Mouse (Mus musculus) erythroid progenitor cell, adult 5-6 weeks (primary cell): ENCODE data around the gene Tpm3. TPM values are rescaled to one million over a fixed set of nuclear protein-coding genes. Genes with fewer than 3 reads are reported as not detected.
"Not testable (repeated sequence)": the region's sequence is repeated elsewhere in the genome, so short reads cannot be mapped to it uniquely, and the experiment has no call there.

ENCODE experiments used
- ATAC-seq: replicated peaks from 2 replicates; pipeline ENCODE4 v1.8.0; 2016; ENCODE audit warnings: moderate number of reproducible peaks, mild to moderate bottlenecking, moderate TSS enrichment, inconsistent platforms; ENCODE audit not compliant: poor library complexity, low FRiP score, severe bottlenecking
- total RNA-seq, 2 experiments: library from RNA; stranded (forward) in 1 of 2; stranded (reverse) in 1 of 2; fragments of 150-400 nt in 1 of 2; fragments of 186-747, 209-891 nt in 1 of 2; gene quantifications; 2 replicates each; pipeline versions ENCODE4 v1.2.3 to v1.2.4; 2015 to 2017; ENCODE audit warnings: low replicate concordance in 2 of 2

Tpm3 gene
- total RNA-seq, 2 experiments from 2014 or later: 153 to 196 TPM

GRCm38 (mm10) chr3:90083034-90083433 lies 10.6 kb downstream of the Tpm3 start:
- ATAC-seq: no peak

DNA sequence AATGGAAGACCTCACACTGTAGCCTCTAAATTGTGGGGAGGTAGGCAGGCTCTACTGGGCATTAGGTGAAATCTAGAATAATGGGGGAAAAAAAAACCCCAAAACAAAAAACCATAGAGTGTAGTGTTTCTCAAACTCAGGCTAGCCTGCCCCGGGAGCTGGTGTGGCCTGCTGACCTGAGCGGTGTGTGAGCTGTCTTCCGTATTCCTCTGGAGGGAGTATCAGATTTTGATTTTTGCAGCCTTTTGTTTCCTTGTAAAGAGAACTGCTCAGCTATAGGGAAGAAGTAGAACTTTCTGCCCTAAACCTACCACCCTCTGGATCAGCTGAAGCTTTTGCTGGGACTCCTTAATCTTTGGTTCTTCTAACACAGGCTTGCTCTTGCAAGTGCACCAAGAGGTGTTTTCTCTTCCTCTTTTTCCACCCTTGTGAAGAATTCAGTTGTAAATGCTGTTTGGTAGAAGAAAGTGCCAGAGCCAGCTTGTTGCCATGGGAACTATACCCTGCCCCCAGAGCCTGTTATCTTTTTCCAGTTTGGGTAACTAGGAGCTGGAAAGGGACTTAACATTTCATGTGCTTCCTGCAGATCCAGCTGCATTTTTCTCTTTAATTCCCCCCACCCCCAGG lies 11.4 kb downstream of the Tpm3 start:
- ATAC-seq: no peak

GRCm38 (mm10) chr3:90084790-90085189 lies 12.3 kb downstream of the Tpm3 start:
- no peak for ATAC-seq

DNA sequence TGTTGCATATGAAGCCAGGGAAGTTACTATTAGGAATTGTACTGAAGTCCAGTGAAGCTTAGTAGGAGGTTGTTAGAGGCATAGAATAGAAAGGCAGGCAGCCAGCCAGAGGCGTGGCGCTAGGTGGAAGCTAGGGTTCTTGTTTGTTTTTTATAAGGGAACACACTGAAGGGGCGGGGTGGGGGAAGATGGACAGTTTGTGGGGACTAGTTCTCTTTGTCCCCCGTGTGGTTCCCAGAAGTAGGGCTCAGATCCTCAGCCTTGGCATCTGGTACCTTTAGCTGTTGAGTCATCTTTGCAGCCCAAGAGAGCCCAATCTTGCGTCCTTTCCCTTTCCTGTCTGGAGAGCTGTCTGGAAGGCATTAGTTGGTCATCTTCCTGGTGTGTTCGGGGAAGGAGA lies 12.8 kb downstream of the Tpm3 start:
- no peak for ATAC-seq

DNA sequence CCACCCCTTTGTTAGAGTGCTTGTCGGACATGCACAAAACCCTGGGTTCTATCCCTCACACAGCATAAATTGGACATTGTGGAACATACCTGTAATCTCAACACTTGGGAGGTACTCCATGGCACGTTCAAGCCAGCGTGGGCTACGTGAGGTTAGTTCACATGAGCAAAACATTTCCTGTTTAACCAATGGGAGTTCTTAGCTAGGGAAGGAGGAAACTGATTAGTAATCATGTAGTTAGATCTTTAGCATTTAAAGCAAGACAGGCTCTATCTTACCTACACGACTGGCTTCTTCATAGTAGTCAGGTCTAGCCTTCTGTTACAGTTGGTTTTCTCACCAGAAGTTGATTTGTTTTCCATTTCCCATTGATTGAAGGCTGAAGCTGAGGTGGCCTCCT lies 13.6 kb downstream of the Tpm3 start:
- no peak for ATAC-seq

DNA sequence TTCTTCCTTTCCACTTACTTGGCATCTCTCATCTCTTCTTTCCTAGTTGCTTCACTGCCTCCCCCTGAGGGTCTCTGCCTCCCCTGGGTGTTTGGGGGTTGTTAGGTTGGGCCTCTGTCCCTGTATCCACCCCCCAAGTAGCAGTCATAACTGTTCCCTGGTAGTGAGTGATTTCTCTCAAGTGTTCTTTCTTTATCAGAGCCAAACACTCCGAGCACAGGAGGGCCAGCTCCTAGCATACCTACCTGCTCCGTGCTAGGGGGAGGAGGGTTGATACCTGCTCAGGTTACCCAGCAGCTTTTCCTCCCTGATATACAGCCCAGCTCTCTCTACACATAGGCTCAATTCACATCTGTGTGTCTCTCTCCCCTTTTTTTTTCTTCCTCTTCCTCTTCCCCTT lies 16.2 kb downstream of the Tpm3 start:
- no peak for ATAC-seq

- ATAC-seq: no peak
Measured at GRCm38 (mm10) chr3:90090892-90091291, 18.4 kb downstream of the Tpm3 start.

DNA sequence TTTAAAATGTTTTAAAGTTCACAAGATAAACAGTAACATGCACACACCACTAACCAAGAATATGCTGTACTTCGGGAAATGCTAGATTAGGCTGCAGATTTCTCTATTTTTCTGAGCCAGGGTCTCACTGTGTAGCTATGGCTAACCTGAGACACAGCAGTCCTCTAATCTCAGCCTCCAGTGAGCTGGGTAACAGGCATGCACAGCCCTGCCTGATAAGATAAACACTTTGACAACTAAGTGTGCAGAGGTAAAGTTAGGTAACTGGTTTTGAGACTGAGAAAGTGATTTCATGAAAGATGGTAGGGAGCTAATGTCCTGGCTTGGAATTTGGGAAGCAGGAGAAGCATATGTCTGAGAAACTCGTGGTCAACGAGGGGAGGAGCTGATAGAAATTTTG lies 22.0 kb downstream of the Tpm3 start:
- ATAC-seq: no peak

DNA sequence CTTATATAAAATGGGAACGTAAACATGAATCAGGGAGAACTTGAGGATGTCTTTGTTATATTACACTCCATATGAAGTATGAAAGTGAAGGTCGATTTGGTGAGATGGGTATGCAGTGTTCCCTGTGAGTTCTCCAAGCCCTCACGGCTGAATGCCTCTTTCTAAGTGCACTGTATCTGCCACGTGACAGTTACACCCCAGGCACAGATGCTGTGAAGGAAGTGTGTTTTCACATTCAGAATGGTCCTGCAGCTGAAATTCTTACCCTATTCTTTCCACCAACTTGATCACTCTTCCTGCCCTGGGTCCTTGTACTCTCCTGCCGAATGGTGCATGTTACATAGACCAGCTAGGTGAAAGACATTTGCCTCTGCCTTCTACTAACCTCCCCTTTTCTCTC lies 25.5 kb downstream of the Tpm3 start:
- ATAC-seq: no peak

- ATAC-seq: no peak
Measured at GRCm38 (mm10) chr3:90101010-90101409, 28.6 kb downstream of the Tpm3 start.

- no peak for ATAC-seq
Measured at GRCm38 (mm10) chr3:90101673-90102072, 29.2 kb downstream of the Tpm3 start.

GRCm38 (mm10) chr3:90102239-90102638 lies 29.8 kb downstream of the Tpm3 start:
- no peak for ATAC-seq

GRCm38 (mm10) chr3:90103176-90103575 lies 30.7 kb downstream of the Tpm3 start:
- ATAC-seq: no peak

DNA sequence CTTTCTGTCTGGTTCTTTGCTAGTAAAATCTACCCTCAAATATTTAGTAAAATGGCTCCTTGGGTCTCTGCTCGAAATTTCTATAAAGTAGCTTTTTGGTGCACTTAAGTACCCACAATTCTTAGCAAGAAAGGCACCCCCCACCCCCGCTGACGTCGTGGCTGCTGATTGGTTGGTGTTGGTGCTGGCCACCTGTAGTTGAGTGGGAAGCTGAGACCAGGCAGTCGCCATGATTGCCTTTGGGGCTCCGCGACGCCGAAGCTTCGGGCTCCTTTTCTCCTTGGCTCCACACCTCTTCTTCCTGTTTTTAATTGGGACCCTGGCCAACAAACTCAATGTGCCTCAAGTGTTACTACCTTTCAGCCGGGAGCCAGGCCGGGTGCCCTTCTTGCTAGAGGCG lies 31.5 kb downstream of the Tpm3 start, which contains the start of gene Nup210l:
TSS of gene Nup210l (plus strand) at position 195 of the 400 bp plus-strand sequence.
- ATAC-seq: no peak

GRCm38 (mm10) chr3:90111706-90112105 lies 39.3 kb downstream of the Tpm3 start:
- ATAC-seq: no peak

GRCm38 (mm10) chr3:90114342-90114741 lies 41.9 kb downstream of the Tpm3 start:
- ATAC-seq: no peak

DNA sequence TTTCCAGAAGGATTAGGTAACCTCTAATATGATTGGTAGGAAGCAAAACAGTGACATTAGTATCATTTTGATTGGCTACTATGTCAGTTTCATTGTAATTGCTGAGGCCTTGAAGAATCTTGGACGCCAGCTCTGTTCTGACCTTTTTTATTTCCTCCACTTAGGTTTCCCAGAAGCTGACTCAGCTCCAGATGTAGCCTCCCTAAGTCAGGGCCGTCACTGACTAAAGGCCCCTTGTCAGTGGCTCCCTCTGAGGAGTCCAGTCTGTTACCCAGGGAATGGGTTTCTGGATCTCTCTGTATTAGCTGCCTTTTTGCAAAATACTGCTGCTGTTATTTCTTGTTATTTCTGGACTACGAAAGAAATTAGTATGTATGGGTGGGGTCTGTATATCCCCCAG lies 43.1 kb downstream of the Tpm3 start:
- ATAC-seq: no peak

- no peak for ATAC-seq
Measured at GRCm38 (mm10) chr3:90118132-90118790, 45.8 kb downstream of the Tpm3 start.

GRCm38 (mm10) chr3:90122036-90122435 lies 49.6 kb downstream of the Tpm3 start:
- ATAC-seq: not testable (repeated sequence)

- ATAC-seq: no peak
Measured at GRCm38 (mm10) chr3:90125710-90126109, 53.3 kb downstream of the Tpm3 start.

GRCm38 (mm10) chr3:90127881-90128280 lies 55.4 kb downstream of the Tpm3 start:
- no peak for ATAC-seq

DNA sequence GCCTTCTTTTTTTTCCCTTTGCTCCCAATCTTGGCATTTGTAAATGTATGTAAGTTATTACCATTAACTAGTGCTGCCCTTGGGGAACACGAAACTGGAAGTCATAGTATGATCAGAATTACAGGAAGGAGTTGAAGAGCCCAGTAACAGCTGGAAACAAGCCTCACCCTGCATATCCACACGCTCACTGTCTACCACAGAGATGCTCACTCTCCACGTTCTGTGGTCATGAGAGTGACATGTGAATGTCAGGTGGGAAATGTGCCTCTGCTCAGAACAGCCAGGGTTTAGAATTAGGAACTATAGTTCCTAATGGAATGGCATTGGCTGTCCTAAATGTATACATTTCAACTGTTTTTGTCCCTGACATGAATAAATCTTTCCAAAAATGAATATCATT lies 60.3 kb downstream of the Tpm3 start:
- ATAC-seq: no peak
